Mouse (Mus musculus) liver, embryonic 11.5 days (tissue): ENCODE data around the gene Faim2. TPM values are rescaled to one million over a fixed set of nuclear protein-coding genes. Genes with fewer than 3 reads are reported as not detected.

Source experiments
- ATAC-seq: fragments of 200-750 bp; cut with Nextera tagmentation; replicated peaks from 2 replicates; pipeline ENCODE4 v1.8.0; 2017; ENCODE audit warnings: moderate number of reproducible peaks, mild to moderate bottlenecking, moderate TSS enrichment, moderate library complexity; ENCODE audit not compliant: low FRiP score
- DNase-seq: peaks from one replicate; pipeline ENCODE4 v3.0.0-alpha.2; 2017; ENCODE audit warnings: low spot score
- H3K27ac ChIP-seq: fragments of 300-500 bp; sonication (generic); 2 replicates; pipeline ENCODE4 v1.5.1; 2014; ENCODE audit warnings: mild to moderate bottlenecking, low read depth, low read length, control low read depth
- H3K27me3 ChIP-seq: fragments of 300-500 bp; sonication (generic); replicated peaks from 2 replicates; pipeline ENCODE4 v1.6.1; 2014; ENCODE audit warnings: low read length, mixed read lengths; ENCODE audit not compliant: control insufficient read depth, insufficient read depth
- H3K36me3 ChIP-seq: fragments of 300-500 bp; sonication (generic); 2 replicates; pipeline ENCODE4 v1.6.1; 2014; ENCODE audit warnings: mild to moderate bottlenecking, low read length, moderate library complexity, mixed read lengths; ENCODE audit not compliant: control insufficient read depth, insufficient read depth
- H3K4me1 ChIP-seq: fragments of 300-500 bp; sonication (generic); replicated peaks from 2 replicates; pipeline ENCODE4 v1.6.1; 2014; ENCODE audit warnings: low read length, mixed read lengths; ENCODE audit not compliant: control insufficient read depth, insufficient read depth
- H3K4me2 ChIP-seq: fragments of 300-500 bp; sonication (generic); 2 replicates; pipeline ENCODE4 v1.6.1; 2014; ENCODE audit warnings: mild to moderate bottlenecking, control low read depth, moderate library complexity
- H3K4me3 ChIP-seq: fragments of 300-500 bp; sonication (generic); 2 replicates; pipeline ENCODE4 v1.5.1; 2014; ENCODE audit warnings: low read depth, low read length, control low read depth
- H3K9ac ChIP-seq: fragments of 300-500 bp; sonication (generic); 2 replicates; pipeline ENCODE4 v1.6.1; 2014; ENCODE audit warnings: low read depth, low read length, control low read depth
- H3K9me3 ChIP-seq: fragments of 300-500 bp; sonication (generic); 2 replicates; pipeline ENCODE4 v1.6.1; 2016; ENCODE audit warnings: low read length, inconsistent platforms, mixed read lengths; ENCODE audit not compliant: control insufficient read depth
- WGBS: fragments of 180-500 bp; shearing (Covaris S2); extraction: QIAGEN DNeasy Blood & Tissue Kit; methylation state at CpG from one replicate; pipeline ENCODE4 v1.1.7; 2014; 5-methylcytosine and 5-hydroxymethylcytosine counted together
- polyA plus RNA-seq: library from polyadenylated mRNA; unstranded; fragments of >200 nt; fragmentation: Nextera tagmentation; extraction: Ambion mirVana; gene quantifications from 2 replicates; pipeline ENCODE4 v1.2.1, GENCODE M21; 2014

The Faim2 gene
- polyA plus RNA-seq, 1 experiment from 2014 or later, result 0.22 TPM

GRCm38 (mm10) chr15:99449751-99450280 lies 78.1 kb downstream of the Faim2 start:
- Histone ChIP-seq H3K36me3 (peaks cover 2% of the 10 kb centered on the region; the same call in 1 of the 2 replicates), H3K4me2 (peak overlapping the region; percentile 44), H3K27ac (peak overlapping the region; percentile 41; the same call in 1 of the 2 replicates), H3K9ac (no peak overlapping the region; the same call in 1 of the 2 replicates), H3K9me3 (no peaks in the 10 kb centered on the region), H3K27me3 (no peaks in the 10 kb centered on the region), H3K4me3 (no peak overlapping the region), H3K4me1 (peaks cover 33% of the 10 kb centered on the region)
- WGBS, result 38% methylated on average over 8 of the region's 8 CpGs
- ATAC-seq (peak; percentile 77), DNase-seq (no peak)

GRCm38 (mm10) chr15:99449131-99449750 lies 78.7 kb downstream of the Faim2 start:
- H3K27ac ChIP-seq, result peak overlapping the region; percentile 41; the same call in 1 of the 2 replicates
- 39% methylated on average over 9 of the region's 9 CpGs for WGBS

More at GRCm38 (mm10) chr15:99449131-99449750, 78.7 kb downstream of the Faim2 start:
- H3K9ac ChIP-seq, result peak overlapping the region; percentile 17; the same call in 1 of the 2 replicates
- H3K9me3 ChIP-seq, result no peaks in the 10 kb centered on the region
- DNase-seq, result no peak
- ATAC-seq, result peak; percentile 59
- H3K27me3 ChIP-seq, result no peaks in the 10 kb centered on the region
- peaks cover 2% of the 10 kb centered on the region; the same call in 1 of the 2 replicates for H3K36me3 ChIP-seq
- peaks cover 33% of the 10 kb centered on the region for H3K4me1 ChIP-seq
- H3K4me3 ChIP-seq, result no peak overlapping the region
- H3K4me2 ChIP-seq, result peak overlapping the region; percentile 44

Other genes with a start within 250 kb of the Faim2 start
- gene Prpf40b, start 233.1 kb downstream of the Faim2 start, polyA plus RNA-seq, result 27.7 and 30.5 TPM in 2 replicates
- gene Fam186b, start 232.3 kb downstream of the Faim2 start, polyA plus RNA-seq, result 0.08 and 0.09 TPM in 2 replicates
- 12.8 and 13.3 TPM in 2 replicates for gene Fmnl3, start 157.7 kb downstream of the Faim2 start, polyA plus RNA-seq
- gene Tmbim6, start 135.3 kb downstream of the Faim2 start, polyA plus RNA-seq, result 256 and 273 TPM in 2 replicates
- gene Nckap5l, start 70.4 kb downstream of the Faim2 start, polyA plus RNA-seq, result 5.6 and 6.0 TPM in 2 replicates
- gene Bcdin3d, start 53.4 kb downstream of the Faim2 start, polyA plus RNA-seq, result 10.5 and 12.1 TPM in 2 replicates
- gene Aqp2, start 50.9 kb upstream of the Faim2 start, polyA plus RNA-seq, result not detected in 2 replicates
- gene Aqp5, start 62.6 kb upstream of the Faim2 start, polyA plus RNA-seq, result 1.2 and 1.9 TPM in 2 replicates
- gene Aqp6, start 73.2 kb upstream of the Faim2 start, polyA plus RNA-seq, result not detected in 2 replicates
- gene Racgap1, start 123.5 kb upstream of the Faim2 start, polyA plus RNA-seq, result 91.2 and 111 TPM in 2 replicates
- 2.3 TPM in 2 replicates for gene Asic1, start 142.2 kb upstream of the Faim2 start, polyA plus RNA-seq
- gene Smarcd1, start 174.0 kb upstream of the Faim2 start, polyA plus RNA-seq, result 26.7 and 28.5 TPM in 2 replicates
- gene Gm17349, start 177.3 kb upstream of the Faim2 start, polyA plus RNA-seq, result not detected in 2 replicates
- gene Gpd1, start 189.3 kb upstream of the Faim2 start, polyA plus RNA-seq, result 3.4 and 4.3 TPM in 2 replicates
- 134 and 153 TPM in 2 replicates for gene Cox14, start 197.5 kb upstream of the Faim2 start, polyA plus RNA-seq
- 32.3 and 34.7 TPM in 2 replicates for gene Cers5, start 244.7 kb upstream of the Faim2 start, polyA plus RNA-seq